Mouse (Mus musculus) intestine, postnatal 0 days (tissue): Measurements from ENCODE around the gene Chkb. TPM values are rescaled to one million over a fixed set of nuclear protein-coding genes. Genes with fewer than 3 reads are reported as not detected.
A peak's percentile ranks its signal among the peaks of the same experiment; 100 is the strongest.
"Not testable (repeated sequence)": the region's sequence is repeated elsewhere in the genome, so short reads cannot be mapped to it uniquely, and the experiment has no call there.

ENCODE experiments used
- ATAC-seq: fragments of 200-750 bp; cut with Nextera tagmentation; 2 replicates; pipeline ENCODE4 v1.8.0; 2017; ENCODE audit warnings: mild to moderate bottlenecking, moderate TSS enrichment, moderate library complexity
- H3K27ac ChIP-seq: fragments of 300-500 bp; sonication (generic); 2 replicates; pipeline ENCODE4 v1.5.1; 2014; ENCODE audit warnings: mild to moderate bottlenecking, low read depth, low read length, moderate library complexity
- H3K27me3 ChIP-seq: fragments of 300-500 bp; sonication (generic); replicated peaks from 2 replicates; pipeline ENCODE4 v1.6.1; 2014; ENCODE audit warnings: low read length, mixed read lengths; ENCODE audit not compliant: control insufficient read depth, insufficient read depth
- H3K36me3 ChIP-seq: fragments of 300-500 bp; sonication (generic); 2 replicates; pipeline ENCODE4 v1.6.1; 2014; ENCODE audit warnings: mild to moderate bottlenecking, moderate library complexity; ENCODE audit not compliant: control insufficient read depth, insufficient read depth
- H3K4me1 ChIP-seq: fragments of 300-500 bp; sonication (generic); replicated peaks from 2 replicates; pipeline ENCODE4 v1.6.1; 2014; ENCODE audit warnings: antibody characterized with exemption, low read length, mixed read lengths; ENCODE audit not compliant: control insufficient read depth, insufficient read depth
- H3K4me2 ChIP-seq: fragments of 300-500 bp; sonication (generic); replicated peaks from 2 replicates; pipeline ENCODE4 v1.6.1; 2014; ENCODE audit warnings: low read depth, mild to moderate bottlenecking, moderate library complexity
- H3K4me3 ChIP-seq: fragments of 300-500 bp; sonication (generic); 2 replicates; pipeline ENCODE4 v1.5.1; 2014; ENCODE audit warnings: low read depth, low read length
- H3K9ac ChIP-seq: fragments of 300-500 bp; sonication (generic); 2 replicates; pipeline ENCODE4 v1.6.1; 2014; ENCODE audit warnings: mild to moderate bottlenecking, low read depth, low read length
- H3K9me3 ChIP-seq: fragments of 300-500 bp; sonication (generic); 2 replicates; pipeline ENCODE4 v1.6.1; 2016; ENCODE audit warnings: mixed run types; ENCODE audit not compliant: control insufficient read depth
- CTCF ChIP-seq: sonication (generic); IDR thresholded peaks from 2 replicates; pipeline ENCODE4 v1.5.1; 2016; ENCODE audit warnings: low read depth, mild to moderate bottlenecking, control low read depth, antibody characterized with exemption, moderate library complexity
- WGBS: fragments of 180-500 bp; shearing (Covaris S2); extraction: QIAGEN DNeasy Blood & Tissue Kit; methylation state at CpG from one replicate; pipeline ENCODE4 v1.1.7; 2014; 5-methylcytosine and 5-hydroxymethylcytosine counted together
- polyA plus RNA-seq: library from polyadenylated mRNA; unstranded; fragments of >200 nt; fragmentation: Nextera tagmentation; extraction: Ambion mirVana; gene quantifications from 2 replicates; pipeline ENCODE4 v1.2.1, GENCODE M21; 2015

The Chkb gene
- polyA plus RNA-seq, 1 experiment from 2014 or later, result 85.8 TPM

DNA sequence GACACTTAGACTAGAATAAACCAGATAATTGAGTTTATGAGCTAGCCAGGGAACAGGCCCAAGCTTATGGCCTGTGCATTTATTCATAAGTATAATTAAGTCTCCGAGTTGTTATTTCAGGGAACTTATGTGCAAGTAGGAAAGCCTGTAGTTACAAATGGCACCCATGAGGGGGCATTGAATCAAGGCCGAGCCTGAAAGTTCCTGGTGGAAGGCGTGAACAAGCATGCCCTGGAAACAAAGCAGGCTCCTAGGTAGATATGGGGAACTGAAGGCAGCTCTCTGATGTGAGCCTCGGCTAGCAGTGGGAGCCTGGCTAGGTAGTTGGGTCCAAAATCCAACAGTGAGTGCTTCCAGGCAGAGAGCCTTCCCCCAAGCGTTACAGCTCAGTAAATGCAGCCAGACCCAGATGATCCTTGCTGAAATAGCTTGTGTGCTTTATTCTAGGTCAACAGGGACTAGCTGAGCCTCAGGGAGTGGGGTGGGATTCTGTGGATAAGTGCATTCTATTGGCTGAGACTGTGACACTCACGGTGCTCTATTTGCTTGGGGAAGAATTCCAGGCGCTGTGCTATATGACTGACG is 12.9 kb upstream of the Chkb start:
- H3K36me3 ChIP-seq, result no peaks in the 10 kb centered on the region
- 36% methylated on average over 8 of the region's 8 CpGs for WGBS
- H3K4me2 ChIP-seq, result no peak overlapping the region
- ATAC-seq, result no peak
- no peaks in the 10 kb centered on the region for H3K27me3 ChIP-seq
- no peaks in the 10 kb centered on the region for H3K9me3 ChIP-seq
- H3K4me3 ChIP-seq, result no peak overlapping the region
- peak; percentile 55 for TF ChIP-seq CTCF
- H3K27ac ChIP-seq, result no peak overlapping the region
- no peaks in the 10 kb centered on the region for H3K4me1 ChIP-seq
- no peak overlapping the region for H3K9ac ChIP-seq

DNA sequence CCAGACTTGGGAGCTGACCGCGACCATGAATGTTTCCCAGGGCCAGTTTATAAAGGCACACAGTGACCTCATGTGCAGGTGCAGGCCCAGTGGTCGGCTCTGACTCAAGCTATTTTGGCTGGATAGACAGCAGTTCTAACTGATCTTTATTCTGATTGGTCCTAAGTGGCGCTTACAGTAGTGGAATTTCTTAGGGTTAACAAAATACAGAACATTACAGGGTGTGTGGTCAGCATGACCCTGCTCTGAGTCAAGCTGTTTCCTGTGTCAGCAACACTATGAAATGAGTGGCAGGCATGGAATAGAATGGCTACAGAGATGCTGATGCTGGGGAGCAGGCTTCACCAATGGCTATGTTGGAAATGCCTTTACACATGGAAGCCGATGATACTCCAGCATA is 6.2 kb upstream of the Chkb start:
- ATAC-seq, result no peak
- 86% methylated on average over 5 of the region's 5 CpGs for WGBS
- Histone ChIP-seq H3K4me2 (no peak overlapping the region), H3K9ac (no peak overlapping the region), H3K9me3 (no peaks in the 10 kb centered on the region), H3K36me3 (no peaks in the 10 kb centered on the region), H3K27ac (no peak overlapping the region), H3K27me3 (no peaks in the 10 kb centered on the region), H3K4me1 (no peaks in the 10 kb centered on the region; the same call in 1 of the 2 replicates), H3K4me3 (no peak overlapping the region)
- no peak for TF ChIP-seq CTCF

DNA sequence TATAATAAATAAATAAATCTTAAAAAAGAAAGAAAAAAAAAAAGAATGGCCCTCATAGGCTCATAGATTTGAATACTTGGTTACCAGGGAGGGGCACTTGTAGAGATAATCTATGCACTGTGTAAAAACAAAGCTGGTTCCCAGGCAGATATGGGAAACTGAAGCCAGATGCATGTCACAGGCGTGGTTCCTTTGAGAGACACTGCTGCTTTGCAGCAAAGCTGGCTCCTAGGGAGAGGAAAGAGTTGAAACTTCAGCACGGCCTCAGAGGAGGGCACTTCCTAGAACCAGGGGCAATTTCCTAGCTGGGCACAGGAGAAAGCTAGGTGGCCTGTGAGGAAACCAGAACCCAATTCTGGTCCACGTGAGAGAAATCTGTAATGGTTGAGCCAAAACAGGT is 4.4 kb upstream of the Chkb start:
- H3K27me3 ChIP-seq, result no peaks in the 10 kb centered on the region
- H3K36me3 ChIP-seq, result no peaks in the 10 kb centered on the region
- H3K4me2 ChIP-seq, result no peak overlapping the region
- H3K4me3 ChIP-seq, result no peak overlapping the region
- no peaks in the 10 kb centered on the region; the same call in 1 of the 2 replicates for H3K4me1 ChIP-seq
- H3K9me3 ChIP-seq, result no peaks in the 10 kb centered on the region
- no peak for ATAC-seq
- no peak overlapping the region for H3K27ac ChIP-seq
- H3K9ac ChIP-seq, result no peak overlapping the region
- 66% methylated on average over 3 of the region's 3 CpGs for whole genome bisulfite sequencing
- TF ChIP-seq CTCF, result no peak

DNA sequence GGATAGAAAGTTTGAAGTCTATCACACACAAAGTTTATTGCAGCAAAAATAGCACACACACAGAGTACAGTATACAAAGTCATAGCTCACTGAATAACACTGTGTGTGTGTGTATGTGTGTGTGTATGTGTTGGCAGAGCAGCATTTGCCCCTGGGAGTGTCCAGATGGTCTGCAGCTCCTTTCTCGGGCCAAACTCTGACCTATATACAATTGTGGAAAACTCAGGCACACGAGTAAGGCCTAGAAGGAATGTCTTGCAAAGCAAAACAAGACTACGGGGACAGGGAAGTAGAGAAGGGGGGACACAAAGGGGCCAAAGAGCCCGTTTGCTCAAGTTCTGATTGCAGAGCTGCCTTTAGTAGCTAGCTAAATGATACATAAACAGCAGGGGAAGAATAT is 3.2 kb upstream of the Chkb start:
- ATAC-seq, result no peak
- TF ChIP-seq CTCF, result no peak
- Histone ChIP-seq H3K36me3 (no peaks in the 10 kb centered on the region), H3K9me3 (no peaks in the 10 kb centered on the region), H3K4me3 (no peak overlapping the region), H3K27ac (no peak overlapping the region), H3K9ac (no peak overlapping the region), H3K4me1 (peaks cover 8% of the 10 kb centered on the region; the same call in 1 of the 2 replicates), H3K4me2 (no peak overlapping the region), H3K27me3 (no peaks in the 10 kb centered on the region)
- WGBS, result 70% methylated on average over 4 of the region's 4 CpGs

DNA sequence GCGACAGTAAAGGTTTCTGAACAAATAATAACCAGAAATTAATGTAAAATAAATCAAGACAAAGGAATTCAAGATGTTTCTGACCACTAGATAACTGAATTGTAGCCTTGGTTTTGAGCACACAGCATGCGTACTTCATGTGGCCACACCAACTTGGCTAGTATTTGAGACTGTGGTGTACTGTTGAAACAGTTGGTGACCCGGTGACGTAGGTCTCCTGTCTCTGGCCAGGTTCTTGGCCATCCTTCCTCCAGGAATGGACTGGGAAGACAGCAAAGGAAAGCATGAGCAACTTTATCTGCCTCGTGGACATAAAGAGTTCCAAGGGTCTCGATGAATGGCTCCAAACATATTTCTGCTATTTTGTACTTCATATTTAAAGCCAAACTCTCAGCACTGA is 2.1 kb upstream of the Chkb start:
- Histone ChIP-seq H3K36me3 (peaks cover 9% of the 10 kb centered on the region), H3K4me3 (no peak overlapping the region), H3K27me3 (no peaks in the 10 kb centered on the region), H3K4me1 (peaks cover 8% of the 10 kb centered on the region; the same call in 1 of the 2 replicates), H3K9me3 (no peaks in the 10 kb centered on the region), H3K27ac (no peak overlapping the region), H3K9ac (no peak overlapping the region), H3K4me2 (no peak overlapping the region)
- 94% methylated on average over 6 of the region's 6 CpGs for WGBS
- no peak for TF ChIP-seq CTCF
- no peak for ATAC-seq

DNA sequence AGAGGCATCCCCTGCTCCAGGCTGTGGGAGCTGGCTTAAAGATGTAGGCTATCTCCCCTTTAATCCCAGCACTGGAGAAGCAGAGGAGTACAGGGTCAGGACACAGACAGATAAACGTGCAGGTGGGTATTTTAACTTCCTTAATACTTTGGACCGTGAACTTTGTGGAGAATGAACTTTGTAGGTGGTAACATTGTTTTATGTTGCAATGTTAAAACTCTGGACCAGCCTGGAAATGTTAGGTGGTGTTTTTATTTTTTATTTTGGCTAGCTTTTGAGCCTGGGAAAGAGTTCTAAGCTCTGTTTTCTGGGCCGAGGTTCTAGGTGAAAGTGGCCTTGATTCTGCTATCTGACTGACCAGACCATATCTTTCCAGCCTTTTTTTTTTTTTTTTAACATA is 1.6 kb upstream of the Chkb start:
- WGBS, result 44% methylated on average over 3 of the region's 3 CpGs
- Histone ChIP-seq H3K4me2 (no peak overlapping the region), H3K27ac (no peak overlapping the region), H3K27me3 (no peaks in the 10 kb centered on the region), H3K9me3 (no peaks in the 10 kb centered on the region), H3K9ac (no peak overlapping the region), H3K4me1 (peaks cover 8% of the 10 kb centered on the region; the same call in 1 of the 2 replicates), H3K4me3 (no peak overlapping the region), H3K36me3 (peaks cover 14% of the 10 kb centered on the region)
- no peak for ATAC-seq
- TF ChIP-seq CTCF, result no peak

DNA sequence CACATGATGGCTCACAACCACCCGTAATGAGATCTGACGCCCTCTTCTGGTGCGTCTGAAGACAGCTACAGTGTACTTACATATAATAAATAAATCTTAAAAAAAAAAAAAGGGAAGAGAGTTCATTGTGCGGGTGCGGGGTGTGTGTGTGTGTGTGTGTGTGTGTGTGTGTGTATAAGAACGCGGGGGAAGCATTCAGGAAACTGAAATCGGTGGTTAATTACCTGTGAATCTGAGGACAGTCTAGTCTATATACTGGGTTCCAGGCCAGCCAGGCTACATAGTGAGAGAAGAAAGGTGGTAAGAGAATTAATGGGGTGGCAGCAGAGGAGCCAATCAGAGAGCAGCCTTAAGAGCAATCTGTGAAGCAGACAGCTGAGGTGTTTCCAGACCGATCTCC is 1.1 kb upstream of the Chkb start:
- H3K9ac ChIP-seq, ATAC-seq, H3K27me3 ChIP-seq, H3K9me3 ChIP-seq, H3K27ac ChIP-seq, H3K4me1 ChIP-seq, H3K4me3 ChIP-seq: not testable (repeated sequence)
- 79% methylated on average over 9 of the region's 9 CpGs for WGBS
- peak overlapping the region; percentile 94; the same call in 1 of the 2 replicates for H3K4me2 ChIP-seq
- peaks cover 19% of the 10 kb centered on the region for H3K36me3 ChIP-seq
